Mouse (Mus musculus) testis, adult 2 months (tissue): ENCODE results near the gene Rragb.

ENCODE experiments used
- CTCF ChIP-seq: fragments of 200-500 bp; IDR thresholded peaks from 2 replicates; pipeline ENCODE4 v1.5.1; 2012; ENCODE audit warnings: low read depth, mild to moderate bottlenecking, inconsistent platforms, low read length, moderate library complexity; ENCODE audit not compliant: control insufficient read depth, insufficient read depth, insufficient replicate concordance
- POLR2A ChIP-seq: fragments of 200-500 bp; IDR thresholded peaks from 2 replicates; pipeline ENCODE4 v1.6.1; 2012; ENCODE audit warnings: low read depth, mild to moderate bottlenecking, inconsistent platforms, low read length, moderate library complexity; ENCODE audit not compliant: control insufficient read depth

- TF ChIP-seq CTCF (no peak), POLR2A (no peak)
Observed at GRCm38 (mm10) chrX:153118486-153118885, 21.3 kb upstream of the Rragb start, which contains the start of gene Foxr2.
